Mouse (Mus musculus) mouse trophoblast stem cell (cell line): ENCODE measurements around the gene Cbfa2t2.

ENCODE experiments used
- in situ Hi-C, 2 experiments: fragments of 300-500 bp; cut with MseI, MboI; formaldehyde crosslinking; loops; 2 replicates in 1 of 2; 3 replicates in 1 of 2; pipeline ENCODE4 v1.15.1; 2025

Cbfa2t2 gene

GRCm38 (mm10) chr2:154568329-154569070 is 132.2 kb downstream of the Cbfa2t2 start:
- in situ Hi-C loops, result no loop called here

- in situ Hi-C loops, result no loop called here
These were observed 132.9 kb downstream of the Cbfa2t2 start for GRCm38 (mm10) chr2:154569071-154569748.

GRCm38 (mm10) chr2:154569836-154570286 is 133.6 kb downstream of the Cbfa2t2 start, which contains the start of gene E2f1:
E2f1 (minus strand) TSS chr2:154569892.
- in situ Hi-C loops, result no loop called here

GRCm38 (mm10) chr2:154570666-154571065 is 134.4 kb downstream of the Cbfa2t2 start:
- in situ Hi-C loops, result no loop called here

- in situ Hi-C loops, result no loop called here
These were observed 135.0 kb downstream of the Cbfa2t2 start for GRCm38 (mm10) chr2:154571266-154571665.

GRCm38 (mm10) chr2:154571976-154572375 is 135.7 kb downstream of the Cbfa2t2 start:
- in situ Hi-C loops, result no loop called here

GRCm38 (mm10) chr2:154572996-154573395 is 136.7 kb downstream of the Cbfa2t2 start:
- in situ Hi-C loops, result no loop called here

- in situ Hi-C loops, result no loop called here
These were observed 138.0 kb downstream of the Cbfa2t2 start for GRCm38 (mm10) chr2:154574271-154574670.

- in situ Hi-C loops, result no loop called here
These were observed 140.8 kb downstream of the Cbfa2t2 start for GRCm38 (mm10) chr2:154576876-154577743.

GRCm38 (mm10) chr2:154577744-154578067 is 141.4 kb downstream of the Cbfa2t2 start:
- in situ Hi-C loops, result no loop called here

GRCm38 (mm10) chr2:154580586-154580985 is 144.3 kb downstream of the Cbfa2t2 start:
- in situ Hi-C loops, result loop anchor here in 1 of 2 experiments (10.0 kb wide), 1 partner anchor 166 kb away; no protein-coding TSS in a partner anchor

GRCm38 (mm10) chr2:154581421-154581820 is 145.1 kb downstream of the Cbfa2t2 start:
- in situ Hi-C loops, result loop anchor here in 1 of 2 experiments (10.0 kb wide), 1 partner anchor 167 kb away; no protein-coding TSS in a partner anchor

GRCm38 (mm10) chr2:154583906-154584872 is 147.9 kb downstream of the Cbfa2t2 start:
- in situ Hi-C loops, result loop anchor here in 1 of 2 experiments (10.0 kb wide), 1 partner anchor 169 kb away; no protein-coding TSS in a partner anchor

- in situ Hi-C loops, result loop anchor here in 1 of 2 experiments (10.0 kb wide), 1 partner anchor 170 kb away; no protein-coding TSS in a partner anchor
These were observed 148.8 kb downstream of the Cbfa2t2 start for GRCm38 (mm10) chr2:154584931-154585601.

- in situ Hi-C loops, result loop anchor here in 1 of 2 experiments (10.0 kb wide), 1 partner anchor 172 kb away; no protein-coding TSS in a partner anchor
These were observed 150.1 kb downstream of the Cbfa2t2 start for GRCm38 (mm10) chr2:154586405-154586804.
